ENCODE assay signal across 8 mouse cellular contexts in genomic region chr4:95053041-95053790, GRCm38 (mm10). TPM values are rescaled to one million over a fixed set of nuclear protein-coding genes. Genes with fewer than 3 reads are reported as not detected.
DNase-seq lines count a peak whose midpoint lies in the region; TF ChIP-seq lines count a peak whose summit lies in the region.

No protein-coding gene starts in this region.

- H3K36me3 ChIP-seq in macrophage (ENCODE audit: inconsistent target): no peaks in the 10 kb centered on the region

- H3K79me2 ChIP-seq in macrophage (ENCODE audit: inconsistent target): peaks cover 34% of the 10 kb centered on the region

- intact Hi-C loops in left cerebral cortex, adult 2 months (cut with DNase I): loop anchor here (1.0 to 5.0 kb wide), 5 partner anchors 108 to 818 kb away; partner anchors contain the start of gene Fggy

- peak; percentile 97 for DNase-seq in adipocyte (ENCODE audit: low spot score)
- DNase-seq in gastrocnemius, adult 8-10 months (ENCODE audit: low spot score in 2 of 2): peak; percentile 95 to 96
- peak; percentile 88 for DNase-seq in hindlimb bud, embryonic 11.5 days (ENCODE audit: extremely low spot score, low read depth, low spot score)
- DNase-seq in left cerebral cortex, adult 2 months (ENCODE audit: extremely low spot score in 1 of 2, low spot score in 2 of 2): peak; percentile 90
- DNase-seq in retina, postnatal 7 days (ENCODE audit: low read depth, low spot score): peak; percentile 75
- peak; percentile 81 to 93 for DNase-seq in urinary bladder, adult 18-20 months (ENCODE audit: low spot score in 2 of 2)

- peak; percentile 73 for TF ChIP-seq POLR2A in cortical plate, adult 2 months (IDR thresholded peaks at IDR 0.05; ENCODE audit: extremely low read depth, insufficient read depth, low read length)

- peak overlapping the region; percentile 89 for H3K27ac ChIP-seq in cortical plate, adult 2 months (ENCODE audit: insufficient read depth, low read length)
- peak overlapping the region; percentile 98 for H3K27ac ChIP-seq in left cerebral cortex, adult 2 months
- H3K27ac ChIP-seq in macrophage: peak overlapping the region; percentile 99

- no peaks in the 10 kb centered on the region; the same call in 1 of the 2 replicates for H3K4me1 ChIP-seq in cortical plate, adult 2 months (ENCODE audit: control insufficient read depth, insufficient read depth, low read length)

- H3K4me3 ChIP-seq in cortical plate, adult 2 months (ENCODE audit: insufficient read depth, low read length): peak overlapping the region; percentile 92
- H3K4me3 ChIP-seq in left cerebral cortex, adult 2 months: peak overlapping the region; percentile 59
- H3K4me3 ChIP-seq in macrophage (ENCODE audit: inconsistent target): peak overlapping the region; percentile 72

- TF ChIP-seq CTCF in cortical plate, adult 2 months (IDR thresholded peaks at IDR 0.05; ENCODE audit: extremely low read depth, insufficient read depth, low read length): peak; percentile 83
- peak; percentile 87 for TF ChIP-seq CTCF in left cerebral cortex, adult 2 months (IDR thresholded peaks at IDR 0.05)

- WGBS in macrophage (ENCODE audit: missing documents): under 1% methylated on average over 27 of the region's 29 CpGs

RNA-seq across cellular contexts. Expression of gene Jun, which starts 1.2 kb away (rescaled TPM):
- polyA plus RNA-seq in cortical plate, adult 2 months (2012; rRNA removed): 32.5 and 41.5 TPM in 2 replicates
- 10 to 100 TPM; 43.7 to 85.1 (median 58.2) TPM for total RNA-seq in gastrocnemius, adult 8-10 months (2022)
- total RNA-seq in left cerebral cortex, adult 2 months (2021): 10 to 100 TPM; 56.7 to 61.4 TPM
- 100 to 1,000 TPM in 10 of 26 experiments, 10 to 100 TPM in 16; 17.6 to 414 (median 78.5) TPM for total RNA-seq in macrophage (2018; cell fraction: chromatin; rRNA removed)
- total RNA-seq in macrophage (2018; cell fraction: cytosol; rRNA removed): 100 to 1,000 TPM in 18 of 26 experiments, 10 to 100 TPM in 8; 46.1 to 671 (median 174) TPM
- 100 to 1,000 TPM in 24 of 26 experiments, 10 to 100 TPM in 2; 58.0 to 810 (median 256) TPM for total RNA-seq in macrophage (2018; cell fraction: nucleus; rRNA removed)
- polyA plus RNA-seq in macrophage (2018): 85.3 to 155 TPM (median 144 TPM) in 3 replicates

Comparison
In these comparisons a context has a peak if more than half of its experiments do, and no peak if none do; other contexts are left out.
1. Peak in every context shown above with its lines: DNase-seq, H3K4me3 ChIP-seq and H3K27ac ChIP-seq.